Mouse (Mus musculus) hindbrain, embryonic 10.5 days (tissue): Measurements from ENCODE around the gene Olfr1311. TPM values are rescaled to one million over a fixed set of nuclear protein-coding genes. Genes with fewer than 3 reads are reported as not detected.
"Not testable (repeated sequence)": the region's sequence is repeated elsewhere in the genome, so short reads cannot be mapped to it uniquely, and the experiment has no call there.

Experiments used
- DNase-seq: peaks from one replicate; pipeline ENCODE4 v3.0.0-alpha.2; 2017; ENCODE audit warnings: low spot score
- H3K27ac ChIP-seq: fragments of 300-500 bp; sonication (generic); 2 replicates; pipeline ENCODE4 v1.5.1; 2016; ENCODE audit warnings: mild to moderate bottlenecking, moderate library complexity
- H3K27me3 ChIP-seq: fragments of 300-500 bp; sonication (generic); 2 replicates; pipeline ENCODE4 v1.6.1; 2016; ENCODE audit warnings: mild to moderate bottlenecking; ENCODE audit not compliant: poor library complexity, insufficient read depth, severe bottlenecking
- H3K36me3 ChIP-seq: fragments of 300-500 bp; sonication (generic); 2 replicates; pipeline ENCODE4 v1.6.1; 2016; ENCODE audit warnings: mild to moderate bottlenecking, moderate library complexity
- H3K4me1 ChIP-seq: fragments of 300-500 bp; sonication (generic); replicated peaks from 2 replicates; pipeline ENCODE4 v1.6.1; 2016; ENCODE audit warnings: mild to moderate bottlenecking
- H3K4me3 ChIP-seq: fragments of 300-500 bp; sonication (generic); 2 replicates; pipeline ENCODE4 v1.5.1; 2016; ENCODE audit warnings: mild to moderate bottlenecking, moderate library complexity
- H3K9me3 ChIP-seq: fragments of 300-500 bp; sonication (generic); 2 replicates; pipeline ENCODE4 v1.6.1; 2016; ENCODE audit warnings: mild to moderate bottlenecking, moderate library complexity
- WGBS: fragments of 180-500 bp; shearing (Covaris S2); methylation state at CpG from one replicate; pipeline ENCODE4 v1.1.7; 2016; 5-methylcytosine and 5-hydroxymethylcytosine counted together
- polyA plus RNA-seq: library from polyadenylated mRNA; unstranded; fragments of >200 nt; fragmentation: Nextera tagmentation; extraction: Ambion mirVana; gene quantifications from 2 replicates; pipeline ENCODE4 v1.2.1, GENCODE M21; 2016

The Olfr1311 gene
- polyA plus RNA-seq = not detected in 2 replicates

- no peak within 1 kb of the TSS for H3K27ac ChIP-seq
- DNase-seq = no peak
- 90% methylated on average over 2 of the region's 2 CpGs for WGBS
- no peaks in the 10 kb centered on the region for H3K36me3 ChIP-seq
- no peaks in the 10 kb centered on the region for H3K9me3 ChIP-seq
- no peaks in the 10 kb centered on the region for H3K27me3 ChIP-seq
- H3K4me1 ChIP-seq = no peaks in the 10 kb centered on the region
- H3K4me3 ChIP-seq = no peak within 1 kb of the TSS
Observed at GRCm38 (mm10) chr2:112024312-112024711, at the start of gene Olfr1311. Gene Olfr1311 (minus strand): TSS chr2:112024412.

GRCm38 (mm10) chr2:112050138-112050537 is 25.9 kb upstream of the Olfr1311 start, which contains the start of gene Olfr1312:
Gene Olfr1312 (minus strand): TSS chr2:112050238.
- Histone ChIP-seq H3K27me3 (no peaks in the 10 kb centered on the region), H3K27ac (no peak within 1 kb of the TSS), H3K36me3 (no peaks in the 10 kb centered on the region), H3K4me3 (no peak within 1 kb of the TSS), H3K4me1 (no peaks in the 10 kb centered on the region), H3K9me3 (no peaks in the 10 kb centered on the region)
- DNase-seq = no peak
- 43% methylated on average over 1 of the region's 1 CpGs for WGBS

DNA sequence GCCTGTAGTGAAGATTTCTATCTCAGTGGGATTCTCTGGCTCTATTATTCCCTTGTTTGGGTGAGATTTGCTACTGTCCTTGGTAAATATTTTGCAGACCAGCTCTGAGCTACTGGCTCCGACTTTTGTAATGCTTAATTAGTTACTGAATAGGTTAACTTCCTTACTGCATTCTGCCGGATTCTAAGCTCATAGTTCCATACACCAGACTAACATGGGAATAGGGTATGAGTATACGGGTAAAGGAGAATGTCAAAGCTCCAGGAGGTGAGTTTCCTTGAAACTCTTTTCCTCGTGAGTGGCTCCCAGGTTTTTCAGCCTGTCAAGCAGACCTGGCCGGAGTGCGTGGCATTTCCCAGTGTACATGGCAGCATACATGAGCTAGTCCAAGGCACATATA is 2.8 kb upstream of the Olfr1311 start:
- not testable (repeated sequence) for H3K27ac ChIP-seq, H3K4me3 ChIP-seq, H3K36me3 ChIP-seq, H3K9me3 ChIP-seq, DNase-seq, H3K4me1 ChIP-seq, H3K27me3 ChIP-seq
- WGBS = 53% methylated on average over 6 of the region's 6 CpGs

DNA sequence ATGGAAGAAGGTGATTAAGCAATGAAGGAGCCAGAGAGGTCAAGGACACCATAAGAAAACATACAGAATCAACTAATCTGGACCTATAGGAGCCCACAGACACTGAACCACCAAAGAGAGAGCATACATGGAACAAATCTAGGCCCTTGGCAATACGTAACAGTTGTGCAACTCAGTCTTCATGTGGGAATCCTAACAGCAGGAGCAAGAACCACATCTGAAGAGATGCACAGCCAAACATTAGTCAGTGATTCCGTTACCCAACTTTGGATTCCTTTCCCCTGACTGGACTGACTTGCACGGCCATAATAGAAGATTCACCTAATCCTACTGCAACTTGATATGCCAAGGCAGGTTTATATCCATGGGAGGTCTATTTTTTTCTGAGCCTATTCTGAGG is 9.3 kb downstream of the Olfr1311 start:
- Histone ChIP-seq H3K27me3 (no peaks in the 10 kb centered on the region), H3K27ac (no peak overlapping the region), H3K36me3 (no peaks in the 10 kb centered on the region), H3K4me1 (no peaks in the 10 kb centered on the region), H3K9me3 (no peaks in the 10 kb centered on the region), H3K4me3 (no peak overlapping the region)
- DNase-seq = no peak
- 87% methylated on average over 3 of the region's 3 CpGs for WGBS

DNA sequence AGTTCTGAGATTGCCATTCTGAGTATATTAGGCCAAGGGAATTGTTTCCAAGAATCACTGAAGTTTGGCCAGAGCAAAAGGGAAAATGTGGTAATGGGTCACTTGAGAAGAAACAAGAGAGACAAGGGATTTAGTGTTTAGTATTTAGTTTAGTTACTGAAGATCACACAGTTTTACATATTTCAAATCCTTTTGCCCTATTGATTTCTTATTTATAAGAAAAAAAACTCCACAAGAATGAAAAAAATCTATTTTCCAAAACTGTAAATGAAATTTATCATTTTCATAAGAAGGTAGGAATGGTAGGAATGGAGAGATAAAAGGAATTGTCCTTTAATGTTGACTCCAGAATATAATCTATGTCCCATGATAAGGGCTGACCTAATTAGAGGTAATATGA is 11.6 kb downstream of the Olfr1311 start, which contains the start of gene Olfr1310:
Gene Olfr1310 (minus strand): TSS at position 101 of the 400 bp plus-strand sequence.
- Histone ChIP-seq H3K9me3 (no peaks in the 10 kb centered on the region), H3K4me1 (no peaks in the 10 kb centered on the region), H3K27me3 (no peaks in the 10 kb centered on the region), H3K36me3 (no peaks in the 10 kb centered on the region), H3K27ac (no peak within 1 kb of the TSS), H3K4me3 (no peak within 1 kb of the TSS)
- DNase-seq = no peak

DNA sequence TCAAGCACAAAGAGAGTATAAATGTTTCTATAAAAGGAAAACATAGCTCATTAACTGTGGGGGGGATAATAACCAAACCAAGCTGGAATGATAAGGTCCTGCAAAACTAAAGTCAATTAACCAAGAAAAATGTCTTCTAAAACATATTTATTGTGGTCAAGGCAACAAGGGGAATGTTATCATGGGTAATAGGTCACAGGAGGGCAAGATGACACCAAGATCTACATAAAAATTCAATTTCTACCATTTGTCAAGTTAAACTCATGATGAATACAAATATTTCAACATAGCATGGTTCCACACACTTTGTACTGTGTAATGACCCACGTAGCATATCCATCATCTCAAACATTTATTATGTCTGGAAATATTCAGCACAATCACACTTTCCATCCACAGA is 34.0 kb downstream of the Olfr1311 start, which contains the start of gene Olfr1309:
Gene Olfr1309 (minus strand): TSS at position 101 of the 400 bp plus-strand sequence.
- no peaks in the 10 kb centered on the region for H3K36me3 ChIP-seq
- no peaks in the 10 kb centered on the region for H3K4me1 ChIP-seq
- no peak for DNase-seq
- no peaks in the 10 kb centered on the region for H3K9me3 ChIP-seq
- H3K27ac ChIP-seq = no peak within 1 kb of the TSS
- no peak within 1 kb of the TSS for H3K4me3 ChIP-seq
- 74% methylated on average over 1 of the region's 1 CpGs for WGBS
- H3K27me3 ChIP-seq = no peaks in the 10 kb centered on the region

Other genes starting within 250 kb of the Olfr1311 start
- not detected in 2 replicates for gene Olfr1302, start 247.0 kb downstream of the Olfr1311 start, polyA plus RNA-seq
- gene Olfr1303, start 204.1 kb downstream of the Olfr1311 start, polyA plus RNA-seq = not detected in 2 replicates
- gene Olfr1305, start 147.3 kb downstream of the Olfr1311 start, polyA plus RNA-seq = not detected in 2 replicates
- not detected in 2 replicates for gene Olfr1306, start 108.1 kb downstream of the Olfr1311 start, polyA plus RNA-seq
- not detected in 2 replicates for gene Olfr1307, start 75.0 kb downstream of the Olfr1311 start, polyA plus RNA-seq
- gene Olfr1308, start 59.5 kb downstream of the Olfr1311 start, polyA plus RNA-seq = not detected in 2 replicates
- not detected in 2 replicates for gene Olfr1309, start 34.1 kb downstream of the Olfr1311 start, polyA plus RNA-seq
- not detected in 2 replicates for gene Olfr1310, start 11.7 kb downstream of the Olfr1311 start, polyA plus RNA-seq
- not detected in 2 replicates for gene Olfr1312, start 25.8 kb upstream of the Olfr1311 start, polyA plus RNA-seq
- not detected in 2 replicates for gene Olfr1313, start 53.4 kb upstream of the Olfr1311 start, polyA plus RNA-seq
- gene Olfr1314, start 72.4 kb upstream of the Olfr1311 start, polyA plus RNA-seq = not detected in 2 replicates
- gene Olfr1315-ps1, start 91.0 kb upstream of the Olfr1311 start, polyA plus RNA-seq = not detected in 2 replicates
- gene Olfr1316, start 110.6 kb upstream of the Olfr1311 start, polyA plus RNA-seq = not detected in 2 replicates
- not detected in 2 replicates for gene Olfr1317, start 115.9 kb upstream of the Olfr1311 start, polyA plus RNA-seq
- gene Olfr1318, start 129.8 kb upstream of the Olfr1311 start, polyA plus RNA-seq = not detected in 2 replicates
- 13.3 and 14.8 TPM in 2 replicates for gene Lpcat4, start 215.1 kb upstream of the Olfr1311 start, polyA plus RNA-seq
- not detected in 2 replicates for gene Nutm1, start 234.9 kb upstream of the Olfr1311 start, polyA plus RNA-seq
- gene Nop10, start 237.5 kb upstream of the Olfr1311 start, polyA plus RNA-seq = 178 and 208 TPM in 2 replicates
- gene Slc12a6, start 241.4 kb upstream of the Olfr1311 start, polyA plus RNA-seq = 8.7 and 11.2 TPM in 2 replicates
- not detected in 2 replicates for gene Gm21985, start 241.9 kb upstream of the Olfr1311 start, polyA plus RNA-seq